Mouse (Mus musculus): Measurements from ENCODE around the gene Speer4d. TPM values are rescaled to one million over a fixed set of nuclear protein-coding genes. Genes with fewer than 3 reads are reported as not detected.
A peak's percentile ranks its signal among the peaks of the same experiment; 100 is the strongest.
"Not testable (repeated sequence)": the region's sequence is repeated elsewhere in the genome, so short reads cannot be mapped to it uniquely, and the experiment has no call there.

Speer4d gene
- not detected in 2 replicates for polyA plus RNA-seq (2016; fragmentation: Nextera tagmentation; extraction: Ambion mirVana)

DNA sequence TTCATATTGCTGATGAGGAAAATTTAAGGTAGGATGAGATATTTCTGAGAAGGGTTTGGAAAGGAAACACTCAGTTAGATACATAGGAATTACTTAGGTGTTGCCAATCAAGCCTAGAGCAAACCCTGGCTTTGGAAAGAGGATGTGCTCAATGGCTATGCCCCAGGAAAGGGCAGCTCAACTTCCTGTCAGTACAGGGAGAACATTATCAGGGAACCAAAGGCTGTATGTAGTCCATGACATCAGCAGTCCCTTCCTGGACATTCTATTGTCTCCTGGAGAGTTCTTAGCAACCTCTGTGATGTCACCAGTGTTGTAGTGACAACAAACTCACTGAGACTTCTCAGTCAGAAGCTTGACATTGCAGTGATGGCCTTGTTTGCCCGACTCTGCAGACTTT, at the start of gene Speer4d:
Gene Speer4d (plus strand): TSS at position 301 of the 400 bp plus-strand sequence.
- H3K27ac ChIP-seq; ATAC-seq (ENCODE audit: insufficient number of reproducible peaks, insufficient read depth, low FRiP score, low TSS enrichment, low read depth); H3K9ac ChIP-seq (replicated peaks); H3K4me3 ChIP-seq (replicated peaks); H3K36me3 ChIP-seq; H3K27me3 ChIP-seq; H3K4me2 ChIP-seq; H3K4me1 ChIP-seq (replicated peaks): not testable (repeated sequence)
- WGBS: 64% methylated on average over 1 of the region's 1 CpGs
- H3K9me3 ChIP-seq: peaks cover 11% of the 10 kb centered on the region

DNA sequence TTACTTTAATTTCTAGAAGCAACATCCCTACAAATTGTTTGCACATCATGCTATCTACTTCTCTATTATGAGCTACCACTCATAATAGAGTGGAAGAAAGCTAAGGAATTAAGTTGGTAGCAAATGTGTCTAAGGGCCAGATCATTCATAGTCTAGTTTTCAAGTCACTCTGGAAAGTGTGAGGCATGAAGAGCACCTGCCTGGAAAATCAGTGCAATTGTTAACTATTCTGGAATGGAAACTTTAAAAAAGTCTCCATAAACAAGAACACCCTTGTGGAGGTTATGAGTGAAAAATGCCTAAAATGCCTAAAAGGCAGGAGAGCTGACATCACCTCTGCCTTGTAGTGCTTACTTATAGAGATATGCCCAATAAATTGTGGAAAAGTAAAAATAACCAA, 45.1 kb upstream of the Speer4d start:
- ATAC-seq (ENCODE audit: insufficient number of reproducible peaks, insufficient read depth, low FRiP score, low TSS enrichment, low read depth); H3K27ac ChIP-seq; H3K36me3 ChIP-seq; H3K27me3 ChIP-seq; H3K4me3 ChIP-seq (replicated peaks); H3K9ac ChIP-seq (replicated peaks); H3K4me1 ChIP-seq (replicated peaks); H3K4me2 ChIP-seq: not testable (repeated sequence)
- H3K9me3 ChIP-seq: peaks cover 18% of the 10 kb centered on the region

DNA sequence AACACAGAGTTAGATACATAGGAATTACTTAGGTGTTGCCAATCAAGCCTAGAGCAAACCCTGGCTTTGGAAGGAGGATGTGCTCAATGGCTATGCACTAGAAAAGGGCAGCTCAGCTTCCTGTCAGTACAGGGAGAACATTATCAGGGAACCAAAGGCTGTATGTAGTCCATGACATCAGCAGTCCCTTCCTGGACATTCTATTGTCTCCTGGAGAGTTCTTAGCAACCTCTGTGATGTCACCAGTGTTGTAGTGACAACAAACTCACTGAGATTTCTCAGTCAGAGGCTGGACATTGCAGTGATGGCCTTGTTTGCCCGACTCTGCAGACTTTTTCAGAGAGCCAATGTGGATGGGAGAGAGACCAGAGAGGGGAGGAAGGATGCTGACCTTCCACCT, 41.8 kb upstream of the Speer4d start, which contains the start of gene Gm21083:
Gene Gm21083 (plus strand): TSS at position 301 of the 400 bp plus-strand sequence.
- ATAC-seq (ENCODE audit: insufficient number of reproducible peaks, insufficient read depth, low FRiP score, low TSS enrichment, low read depth); H3K27ac ChIP-seq; H3K27me3 ChIP-seq; H3K9ac ChIP-seq (replicated peaks); H3K4me2 ChIP-seq; H3K36me3 ChIP-seq; H3K4me1 ChIP-seq (replicated peaks); H3K4me3 ChIP-seq (replicated peaks): not testable (repeated sequence)
- WGBS: 63% methylated on average over 1 of the region's 1 CpGs
- peaks cover 18% of the 10 kb centered on the region for H3K9me3 ChIP-seq

DNA sequence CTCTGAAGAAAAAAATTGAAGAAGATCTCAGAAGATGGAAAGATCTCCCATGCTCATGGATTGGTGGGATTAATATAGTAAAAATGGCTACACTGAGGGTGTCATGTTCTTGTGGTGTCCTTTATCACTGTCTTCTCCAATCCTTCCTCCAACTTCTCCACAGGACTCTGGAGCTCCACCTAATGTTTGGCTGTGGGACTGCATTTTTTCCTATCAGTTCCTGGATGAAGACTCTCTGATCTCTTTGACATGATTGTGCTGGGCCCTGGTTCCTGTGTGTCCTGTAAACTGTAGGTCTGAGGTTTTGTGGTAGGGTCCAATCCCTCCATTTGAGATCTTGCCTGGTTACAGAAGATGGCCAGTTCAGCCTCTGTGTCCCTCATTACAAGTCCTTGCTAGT, 32.5 kb upstream of the Speer4d start:
- not testable (repeated sequence) for H3K9me3 ChIP-seq; H3K27me3 ChIP-seq; H3K4me3 ChIP-seq (replicated peaks); H3K9ac ChIP-seq (replicated peaks); H3K36me3 ChIP-seq; H3K4me1 ChIP-seq (replicated peaks); H3K27ac ChIP-seq; ATAC-seq (ENCODE audit: insufficient number of reproducible peaks, insufficient read depth, low FRiP score, low TSS enrichment, low read depth); H3K4me2 ChIP-seq

DNA sequence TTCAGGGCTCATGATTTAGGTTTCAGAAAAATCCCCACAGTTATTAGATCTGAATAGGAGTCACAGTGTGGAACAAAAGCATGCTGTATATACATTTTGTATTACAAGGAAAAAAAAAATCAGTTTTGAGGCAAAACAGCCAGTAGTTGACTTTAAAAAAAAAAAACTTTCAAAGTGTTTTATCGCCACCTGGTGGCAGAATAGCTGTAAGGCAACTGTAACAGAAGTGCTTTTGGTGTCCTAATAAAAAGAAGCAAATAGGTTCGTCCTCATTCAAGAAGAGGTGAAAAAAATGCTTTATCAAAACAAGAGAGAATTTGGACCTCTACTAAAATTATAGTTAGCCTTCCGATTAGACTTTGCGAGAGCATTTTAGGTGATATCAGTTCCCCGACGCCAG, 30.6 kb upstream of the Speer4d start:
- not testable (repeated sequence) for H3K27ac ChIP-seq; H3K36me3 ChIP-seq; H3K4me3 ChIP-seq (replicated peaks); H3K9me3 ChIP-seq; H3K4me1 ChIP-seq (replicated peaks); H3K27me3 ChIP-seq; H3K9ac ChIP-seq (replicated peaks); ATAC-seq (ENCODE audit: insufficient number of reproducible peaks, insufficient read depth, low FRiP score, low TSS enrichment, low read depth); H3K4me2 ChIP-seq
- 30% methylated on average over 6 of the region's 6 CpGs for WGBS

DNA sequence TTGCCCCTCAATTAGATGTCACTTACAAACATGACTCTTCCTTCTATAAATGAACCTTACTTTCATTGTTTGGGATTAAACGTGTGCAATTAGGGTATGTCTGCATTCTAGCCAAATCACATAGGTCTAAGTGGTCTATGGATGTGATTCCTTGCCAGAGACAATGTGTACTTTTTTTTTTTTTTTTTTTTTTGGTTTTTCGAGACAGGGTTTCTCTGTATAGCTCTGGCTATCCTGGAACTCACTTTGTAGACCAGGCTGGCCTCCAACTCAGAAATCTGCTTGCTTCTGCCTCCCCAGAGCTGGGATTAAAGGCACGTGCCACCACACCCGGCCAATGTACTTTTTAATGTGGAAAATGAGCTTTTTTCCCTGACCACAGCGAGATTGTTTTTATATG, 28.2 kb upstream of the Speer4d start:
- not testable (repeated sequence) for H3K27me3 ChIP-seq; ATAC-seq (ENCODE audit: insufficient number of reproducible peaks, insufficient read depth, low FRiP score, low TSS enrichment, low read depth); H3K4me3 ChIP-seq (replicated peaks); H3K9ac ChIP-seq (replicated peaks); H3K9me3 ChIP-seq; H3K4me1 ChIP-seq (replicated peaks); H3K4me2 ChIP-seq; H3K36me3 ChIP-seq; H3K27ac ChIP-seq
- WGBS: 51% methylated on average over 5 of the region's 5 CpGs

DNA sequence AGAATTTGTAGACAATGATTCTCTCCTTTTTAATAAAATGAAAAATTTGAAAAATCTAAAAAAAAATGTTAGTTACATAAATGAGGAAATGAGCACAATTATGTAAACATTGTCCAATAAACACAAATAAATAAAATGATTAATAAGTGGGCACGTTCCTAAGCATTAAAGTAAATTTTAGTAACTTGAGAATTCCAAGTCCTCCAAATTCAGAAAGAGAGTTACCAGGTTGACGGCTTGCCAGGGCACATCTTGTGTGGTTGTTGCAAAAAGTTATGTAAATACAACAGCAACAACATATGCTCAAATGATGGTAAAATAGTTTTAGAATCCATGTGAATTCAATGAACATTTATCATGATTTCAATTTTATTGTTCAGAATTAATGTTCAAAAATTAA, 27.3 kb upstream of the Speer4d start:
- H3K27ac ChIP-seq; H3K36me3 ChIP-seq; H3K4me1 ChIP-seq (replicated peaks); H3K27me3 ChIP-seq; H3K9ac ChIP-seq (replicated peaks); H3K4me2 ChIP-seq; H3K4me3 ChIP-seq (replicated peaks): not testable (repeated sequence)
- peak; percentile 73; the same call in 1 of the 2 replicates for ATAC-seq (ENCODE audit: insufficient number of reproducible peaks, insufficient read depth, low FRiP score, low TSS enrichment, low read depth)
- 76% methylated on average over 2 of the region's 2 CpGs for WGBS
- peaks cover 12% of the 10 kb centered on the region; the same call in 1 of the 2 replicates for H3K9me3 ChIP-seq

DNA sequence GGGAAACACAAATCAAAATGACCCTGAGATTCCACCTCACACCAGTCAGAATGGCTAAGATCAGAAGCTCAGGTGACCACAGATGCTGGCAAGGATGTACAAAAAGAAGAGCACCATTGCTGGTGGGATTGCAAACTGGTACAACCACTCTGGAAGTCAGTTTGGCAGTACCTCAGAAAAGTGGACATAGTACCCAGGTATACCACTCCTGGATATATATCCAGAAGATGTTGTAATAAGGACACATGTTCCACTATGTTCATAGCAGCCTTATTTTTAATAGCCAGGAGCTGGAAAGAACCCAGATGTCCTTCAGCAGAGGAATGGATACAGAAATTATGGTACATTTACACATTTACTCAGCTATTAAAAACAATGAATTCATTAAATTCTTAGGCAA, 20.0 kb upstream of the Speer4d start:
- H3K9me3 ChIP-seq: peaks cover 37% of the 10 kb centered on the region
- H3K36me3 ChIP-seq; H3K9ac ChIP-seq (replicated peaks); H3K4me2 ChIP-seq; ATAC-seq (ENCODE audit: insufficient number of reproducible peaks, insufficient read depth, low FRiP score, low TSS enrichment, low read depth); H3K27me3 ChIP-seq; H3K27ac ChIP-seq; H3K4me3 ChIP-seq (replicated peaks); H3K4me1 ChIP-seq (replicated peaks): not testable (repeated sequence)

DNA sequence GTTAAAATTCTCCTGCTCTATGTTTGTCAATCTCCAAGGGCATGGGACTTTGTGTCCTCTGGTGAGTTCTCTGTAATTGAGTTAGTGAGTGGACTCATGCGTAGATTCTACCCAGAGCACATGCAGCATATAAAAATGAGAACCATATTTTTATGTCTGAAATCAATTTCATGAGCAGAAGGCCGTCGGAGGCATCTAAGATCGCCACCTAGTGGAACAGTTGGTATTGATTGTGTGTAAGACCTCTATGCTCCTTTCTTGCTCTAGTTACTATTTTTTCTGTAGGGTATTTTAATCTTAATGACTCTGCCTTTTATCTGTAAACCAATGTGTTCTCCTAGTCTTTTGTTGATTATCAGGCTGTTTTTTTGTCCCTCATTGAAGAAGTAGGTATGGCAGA, 18.5 kb upstream of the Speer4d start:
- H3K27ac ChIP-seq; ATAC-seq (ENCODE audit: insufficient number of reproducible peaks, insufficient read depth, low FRiP score, low TSS enrichment, low read depth); H3K27me3 ChIP-seq; H3K36me3 ChIP-seq; H3K4me3 ChIP-seq (replicated peaks); H3K4me1 ChIP-seq (replicated peaks); H3K4me2 ChIP-seq; H3K9ac ChIP-seq (replicated peaks): not testable (repeated sequence)
- H3K9me3 ChIP-seq: peaks cover 34% of the 10 kb centered on the region
- WGBS: 38% methylated on average over 4 of the region's 4 CpGs

DNA sequence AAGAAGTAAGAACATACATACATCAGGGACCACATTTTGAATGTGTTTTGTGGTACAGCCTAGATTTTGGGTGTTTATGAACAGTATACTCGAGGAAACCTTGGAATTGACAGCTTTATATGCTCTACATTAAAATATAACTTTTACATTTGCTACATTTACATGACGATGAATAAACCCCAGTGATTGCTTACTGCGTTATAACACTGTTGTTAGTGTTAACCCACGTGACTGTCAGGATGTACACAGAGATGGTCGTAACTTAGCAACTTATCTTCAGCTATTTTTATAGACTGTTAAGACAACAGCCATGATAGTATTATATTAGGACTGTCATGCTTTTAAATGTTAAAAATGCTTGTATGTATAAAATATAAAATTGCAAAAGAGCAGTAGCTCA, 17.4 kb upstream of the Speer4d start:
- H3K9ac ChIP-seq (replicated peaks); H3K4me1 ChIP-seq (replicated peaks); H3K27me3 ChIP-seq; H3K4me2 ChIP-seq; H3K4me3 ChIP-seq (replicated peaks); H3K27ac ChIP-seq; ATAC-seq (ENCODE audit: insufficient number of reproducible peaks, insufficient read depth, low FRiP score, low TSS enrichment, low read depth); H3K36me3 ChIP-seq: not testable (repeated sequence)
- H3K9me3 ChIP-seq: peaks cover 29% of the 10 kb centered on the region
- 61% methylated on average over 5 of the region's 5 CpGs for WGBS

DNA sequence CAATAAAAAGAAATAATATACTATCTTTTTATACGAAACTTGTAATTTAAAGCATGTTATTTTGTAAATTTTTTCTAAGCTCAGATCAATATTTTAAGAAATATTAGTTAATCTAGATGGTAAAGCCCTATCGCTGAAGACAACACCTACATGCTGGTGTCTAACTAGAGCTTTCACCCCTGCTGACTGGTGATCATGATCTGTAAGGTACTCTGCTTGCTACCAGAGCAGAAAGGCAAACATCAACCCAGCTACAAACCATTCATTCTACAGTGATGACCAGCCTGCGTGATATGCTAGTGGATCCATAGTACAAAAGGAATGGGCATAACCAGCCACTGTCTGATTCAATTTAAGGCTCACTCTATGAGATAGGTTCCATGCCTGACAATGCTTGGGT, 16.9 kb upstream of the Speer4d start:
- H3K27ac ChIP-seq; H3K9ac ChIP-seq (replicated peaks); H3K4me3 ChIP-seq (replicated peaks); ATAC-seq (ENCODE audit: insufficient number of reproducible peaks, insufficient read depth, low FRiP score, low TSS enrichment, low read depth); H3K27me3 ChIP-seq; H3K4me1 ChIP-seq (replicated peaks); H3K4me2 ChIP-seq; H3K36me3 ChIP-seq: not testable (repeated sequence)
- H3K9me3 ChIP-seq: peaks cover 32% of the 10 kb centered on the region
- 72% methylated on average over 3 of the region's 3 CpGs for WGBS

DNA sequence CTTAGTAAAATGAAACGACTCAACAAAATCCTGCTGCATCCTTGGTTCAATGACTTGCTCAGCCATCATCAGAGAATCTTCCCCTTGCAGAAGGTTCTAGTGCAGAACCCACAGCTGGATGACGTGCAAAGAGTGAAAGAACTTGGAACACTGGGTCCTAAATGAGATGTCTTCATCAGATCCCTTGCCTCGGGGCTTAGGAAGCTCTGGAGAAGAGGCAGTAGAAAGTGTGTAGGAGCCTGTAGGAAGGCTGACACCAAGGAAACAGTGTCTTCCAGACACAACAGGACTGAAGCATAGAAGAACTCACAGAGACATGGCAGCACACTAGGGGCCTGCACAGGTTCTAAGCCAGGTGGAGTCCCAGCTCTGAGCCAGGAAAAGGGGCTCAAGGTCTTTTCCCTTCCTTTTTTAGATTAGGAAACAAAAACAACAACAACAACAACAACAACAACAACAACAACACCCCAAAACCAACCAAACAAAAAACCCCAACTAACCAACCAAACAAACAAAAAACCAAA, 16.4 kb upstream of the Speer4d start:
- H3K4me3 ChIP-seq (replicated peaks); H3K9ac ChIP-seq (replicated peaks); ATAC-seq (ENCODE audit: insufficient number of reproducible peaks, insufficient read depth, low FRiP score, low TSS enrichment, low read depth); H3K27ac ChIP-seq; H3K36me3 ChIP-seq; H3K27me3 ChIP-seq; H3K4me2 ChIP-seq; H3K4me1 ChIP-seq (replicated peaks): not testable (repeated sequence)
- peaks cover 32% of the 10 kb centered on the region for H3K9me3 ChIP-seq
- WGBS: 59% methylated on average over 3 of the region's 3 CpGs

Measured in limb, embryonic 12.5 days (tissue).